Comparison of ENCODE assay signal across 8 mouse cellular contexts in genomic region chr11:79254391-79255098, GRCm38 (mm10). TPM values are rescaled to one million over a fixed set of nuclear protein-coding genes. Genes with fewer than 3 reads are reported as not detected.
DNase-seq lines count a peak whose midpoint lies in the region; ATAC-seq lines count a peak whose summit lies in the region.

Gene Wsb1, minus strand, starts transcription at chr11:79254671.

- peak; percentile 94 for ATAC-seq in hindbrain, embryonic 12.5 days (ENCODE audit: low FRiP score)

- H3K9me3 ChIP-seq in hindbrain, embryonic 12.5 days (replicated peaks): no peaks in the 10 kb centered on the region

- peak within 1 kb of the TSS; percentile 95 for H3K9ac ChIP-seq in hindbrain, embryonic 12.5 days

- peaks cover 14% of the 10 kb centered on the region for H3K36me3 ChIP-seq in hindbrain, embryonic 12.5 days

- peaks cover 3% of the 10 kb centered on the region; the same call in 1 of the 2 replicates for H3K27me3 ChIP-seq in hindbrain, embryonic 12.5 days

- DNase-seq in Muller cell, postnatal 12 days (ENCODE audit: inconsistent ontology term): peak; percentile 95
- peak; percentile 94 for DNase-seq in cerebellum, adult 9-11 months
- DNase-seq in frontal cortex, postnatal 10 days (ENCODE audit: low spot score in 2 of 2): peak; percentile 88 to 91
- DNase-seq in layer of hippocampus, postnatal 14 days (ENCODE audit: low spot score in 2 of 2): peak; percentile 94
- peak; percentile 95 for DNase-seq in lung, postnatal 14 days
- peak; percentile 90 for DNase-seq in retina, adult 2 months (ENCODE audit: low read depth, low spot score)
- peak; percentile 90 to 94 for DNase-seq in thymus, postnatal 36 days

- H3K4me2 ChIP-seq in hindbrain, embryonic 12.5 days (replicated peaks): peak within 1 kb of the TSS; percentile 81

- 1% methylated on average over 50 of the region's 50 CpGs for WGBS in hindbrain, embryonic 12.5 days

- H3K4me1 ChIP-seq in hindbrain, embryonic 12.5 days: peaks cover 22% of the 10 kb centered on the region

- H3K4me3 ChIP-seq in hindbrain, embryonic 12.5 days: peak within 1 kb of the TSS; percentile 90

- H3K27ac ChIP-seq in hindbrain, embryonic 12.5 days: peak within 1 kb of the TSS; percentile 98

RNA-seq across cellular contexts. Expression of gene Wsb1, which starts in this region (rescaled TPM):
- 552 and 643 TPM in 2 replicates for polyA plus RNA-seq in hindbrain, embryonic 12.5 days (2016; fragmentation: Nextera tagmentation; extraction: Ambion mirVana)
- 10 to 100 TPM; 68.9 to 83.3 TPM for total RNA-seq in layer of hippocampus, postnatal 14 days (2021)

Comparison
In these comparisons a context has a peak if more than half of its experiments do, and no peak if none do; other contexts are left out.
1. Peak in every context shown above with its lines: DNase-seq, ATAC-seq, H3K4me3 ChIP-seq and H3K27ac ChIP-seq.